Mouse (Mus musculus) hindbrain, embryonic 14.5 days (tissue): Measurements from ENCODE around the gene Naa16. TPM values are rescaled to one million over a fixed set of nuclear protein-coding genes. Genes with fewer than 3 reads are reported as not detected.
"Not testable (repeated sequence)": the region's sequence is repeated elsewhere in the genome, so short reads cannot be mapped to it uniquely, and the experiment has no call there.

Experiments used
- ATAC-seq: fragments of 200-750 bp; cut with Nextera tagmentation; 2 replicates; pipeline ENCODE4 v1.8.0; 2017; ENCODE audit warnings: moderate number of reproducible peaks, mild to moderate bottlenecking, moderate TSS enrichment, moderate library complexity; ENCODE audit not compliant: low FRiP score
- DNase-seq: peaks from one replicate; pipeline ENCODE4 v3.0.0-alpha.2; 2015; ENCODE audit warnings: low spot score
- H3K27ac ChIP-seq: fragments of 300-500 bp; sonication (generic); 2 replicates; pipeline ENCODE4 v1.5.1; 2014; ENCODE audit warnings: mild to moderate bottlenecking, moderate library complexity
- H3K27me3 ChIP-seq: fragments of 300-500 bp; sonication (generic); 2 replicates; pipeline ENCODE4 v1.6.1; 2014; ENCODE audit warnings: mild to moderate bottlenecking, low read length, mixed read lengths; ENCODE audit not compliant: control insufficient read depth, insufficient read depth
- H3K36me3 ChIP-seq: fragments of 300-500 bp; sonication (generic); replicated peaks from 2 replicates; pipeline ENCODE4 v1.6.1; 2014; ENCODE audit not compliant: control insufficient read depth, insufficient read depth
- H3K4me1 ChIP-seq: fragments of 300-500 bp; sonication (generic); replicated peaks from 2 replicates; pipeline ENCODE4 v1.6.1; 2014; ENCODE audit warnings: antibody characterized with exemption, low read length, mixed read lengths; ENCODE audit not compliant: control insufficient read depth, insufficient read depth
- H3K4me2 ChIP-seq: fragments of 300-500 bp; sonication (generic); replicated peaks from 2 replicates; pipeline ENCODE4 v1.6.1; 2014; ENCODE audit warnings: mild to moderate bottlenecking, moderate library complexity
- H3K4me3 ChIP-seq: fragments of 300-500 bp; sonication (generic); replicated peaks from 2 replicates; pipeline ENCODE4 v1.5.1; 2014; ENCODE audit warnings: mild to moderate bottlenecking, low read length
- H3K9ac ChIP-seq: fragments of 300-500 bp; sonication (generic); 2 replicates; pipeline ENCODE4 v1.6.1; 2014
- H3K9me3 ChIP-seq: fragments of 300-500 bp; sonication (generic); 2 replicates; pipeline ENCODE4 v1.6.1; 2016; ENCODE audit warnings: low read length; ENCODE audit not compliant: control insufficient read depth
- WGBS: fragments of 180-500 bp; shearing (Covaris S2); extraction: QIAGEN DNeasy Blood & Tissue Kit; methylation state at CpG from one replicate; pipeline ENCODE4 v1.1.7; 2014; 5-methylcytosine and 5-hydroxymethylcytosine counted together
- polyA plus RNA-seq: library from polyadenylated mRNA; unstranded; fragments of >200 nt; fragmentation: Nextera tagmentation; extraction: Ambion mirVana; gene quantifications from 2 replicates; pipeline ENCODE4 v1.2.1, GENCODE M21; 2014

Gene Naa16
- polyA plus RNA-seq = 12.5 and 15.4 TPM in 2 replicates

DNA sequence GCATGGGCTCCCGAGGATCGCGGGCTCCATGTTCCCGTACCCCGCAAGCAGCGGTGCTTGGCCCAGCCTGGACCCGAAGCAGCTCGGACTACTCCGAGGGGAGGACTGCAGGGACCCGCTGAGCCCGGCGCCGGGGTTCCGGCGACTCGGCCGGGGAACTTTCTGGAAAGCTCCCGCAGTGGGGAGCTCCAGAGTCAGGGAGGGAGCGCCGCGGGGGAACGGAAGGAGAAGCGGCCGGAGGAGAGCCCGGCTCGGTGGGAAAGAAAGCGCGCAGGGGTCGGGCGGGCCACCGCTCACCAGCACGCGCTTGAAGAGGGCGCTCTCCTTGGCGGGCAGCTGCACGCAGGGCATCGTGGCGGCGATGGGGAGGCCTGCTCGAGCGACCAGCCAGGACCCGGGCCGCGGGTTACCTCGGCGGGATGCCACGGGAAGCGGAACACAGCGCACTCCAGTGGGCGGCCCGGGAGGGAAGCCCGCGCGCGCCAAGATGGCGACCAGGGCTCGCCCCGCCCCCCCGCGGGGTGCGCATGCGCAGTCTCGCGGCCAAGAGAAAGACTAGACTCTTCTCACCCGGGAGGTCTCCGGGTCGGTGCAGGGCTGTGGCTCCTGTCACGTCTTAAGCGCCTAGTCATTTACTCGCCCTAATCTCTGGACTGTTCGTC, at the start of gene Naa16:
Gene Naa16, minus strand, starts transcription at position 514 of the 662 bp plus-strand sequence.
- ATAC-seq = peak; percentile 97
- under 1% methylated on average over 70 of the region's 71 CpGs for WGBS

GRCm38 (mm10) chr14:79434068-79434467, 43.5 kb upstream of the Naa16 start:
- Histone ChIP-seq H3K9me3 (no peaks in the 10 kb centered on the region), H3K27ac (no peak overlapping the region), H3K4me3 (no peak overlapping the region), H3K4me1 (no peaks in the 10 kb centered on the region), H3K27me3 (no peaks in the 10 kb centered on the region), H3K4me2 (no peak overlapping the region), H3K9ac (no peak overlapping the region), H3K36me3 (no peaks in the 10 kb centered on the region)
- DNase-seq (no peak), ATAC-seq (no peak)
- WGBS = 86% methylated on average over 1 of the region's 1 CpGs

More for the DNA sequence above, at the start of gene Naa16:
- H3K27ac ChIP-seq = peak within 1 kb of the TSS; percentile 92
- H3K9ac ChIP-seq = peak within 1 kb of the TSS; percentile 74
- peaks cover 11% of the 10 kb centered on the region for H3K4me1 ChIP-seq
- peak within 1 kb of the TSS; percentile 65 for H3K4me2 ChIP-seq
- DNase-seq = peak; percentile 98
- no peaks in the 10 kb centered on the region for H3K36me3 ChIP-seq
- no peaks in the 10 kb centered on the region for H3K9me3 ChIP-seq
- no peaks in the 10 kb centered on the region for H3K27me3 ChIP-seq
- H3K4me3 ChIP-seq = peak within 1 kb of the TSS; percentile 74

DNA sequence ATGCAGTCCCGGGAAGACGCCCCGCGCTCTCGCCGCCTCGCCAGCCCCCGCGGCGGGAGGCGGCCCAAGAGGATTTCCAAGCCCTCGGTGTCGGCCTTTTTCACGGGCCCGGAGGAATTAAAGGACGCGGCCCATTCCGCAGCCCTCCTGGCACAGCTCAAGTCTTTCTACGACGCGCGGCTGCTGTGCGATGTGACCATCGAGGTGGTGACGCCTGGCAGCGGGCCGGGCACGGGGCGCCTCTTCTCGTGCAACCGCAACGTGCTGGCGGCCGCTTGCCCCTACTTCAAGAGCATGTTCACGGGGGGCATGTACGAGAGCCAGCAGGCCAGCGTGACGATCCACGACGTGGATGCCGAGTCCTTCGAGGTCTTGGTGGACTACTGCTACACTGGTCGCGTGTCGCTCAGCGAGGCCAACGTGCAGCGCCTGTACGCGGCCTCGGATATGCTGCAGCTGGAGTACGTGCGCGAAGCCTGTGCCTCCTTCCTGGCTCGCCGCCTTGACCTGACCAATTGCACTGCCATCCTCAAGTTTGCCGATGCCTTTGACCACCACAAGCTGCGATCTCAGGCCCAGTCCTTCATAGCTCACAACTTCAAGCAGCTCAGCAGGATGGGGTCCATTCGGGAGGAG, 36.3 kb upstream of the Naa16 start:
- H3K4me3 ChIP-seq = peak overlapping the region; percentile 56
- peak overlapping the region; percentile 88; the same call in 1 of the 2 replicates for H3K27ac ChIP-seq
- peak; percentile 61 for ATAC-seq
- not testable (repeated sequence) for H3K4me1 ChIP-seq, DNase-seq, H3K27me3 ChIP-seq, H3K36me3 ChIP-seq
- peak overlapping the region; percentile 54 for H3K4me2 ChIP-seq
- peaks cover 12% of the 10 kb centered on the region for H3K9me3 ChIP-seq
- WGBS = no CpG with 5 or more reads among the region's 59 CpGs
- H3K9ac ChIP-seq = peak overlapping the region; percentile 67

DNA sequence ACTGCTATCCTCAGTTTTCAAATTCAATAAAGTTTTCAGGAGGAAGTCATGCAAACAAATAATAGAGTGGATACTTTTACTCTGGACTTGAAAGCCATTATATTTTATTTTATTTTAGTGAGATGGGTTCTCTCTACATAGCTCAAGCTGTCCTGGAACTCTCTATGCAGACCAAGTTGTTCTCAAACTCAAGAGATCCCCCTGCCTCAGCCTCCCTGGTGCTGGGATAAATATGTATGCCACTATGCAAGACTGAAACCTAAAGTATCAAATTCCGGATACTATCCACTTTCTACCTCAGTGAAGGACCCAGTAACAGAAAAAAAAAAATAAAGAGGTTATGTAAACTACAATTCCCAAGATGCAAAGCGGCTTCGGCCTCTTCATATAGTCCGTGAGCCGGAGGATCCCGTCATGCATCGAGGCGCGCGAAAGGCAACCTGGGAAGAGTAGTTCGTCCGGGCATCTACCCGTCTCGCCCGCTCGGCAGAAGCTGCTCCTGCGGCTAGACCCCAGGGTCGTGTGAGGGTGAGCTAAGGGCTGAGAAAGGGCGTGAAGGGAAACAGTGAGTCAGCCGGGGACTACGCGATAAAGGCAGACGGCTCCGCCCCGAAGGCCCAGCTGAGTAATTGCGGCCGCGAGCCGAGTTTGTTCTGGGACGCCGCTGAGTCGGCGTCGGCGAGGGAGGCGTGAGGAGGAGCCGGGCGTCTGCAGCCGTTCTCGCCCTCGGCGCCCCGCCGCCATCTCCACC, 35.6 kb upstream of the Naa16 start, which contains the start of gene Kbtbd7:
Gene Kbtbd7, plus strand, starts transcription at position 533 of the 751 bp plus-strand sequence.
- H3K36me3 ChIP-seq = peaks cover 8% of the 10 kb centered on the region
- peak within 1 kb of the TSS; percentile 54 for H3K4me2 ChIP-seq
- H3K27ac ChIP-seq = peak within 1 kb of the TSS; percentile 88
- peaks cover 12% of the 10 kb centered on the region for H3K9me3 ChIP-seq
- under 1% methylated on average over 40 of the region's 44 CpGs for WGBS
- peak; percentile 94 for DNase-seq
- peak within 1 kb of the TSS; percentile 67 for H3K9ac ChIP-seq
- no peaks in the 10 kb centered on the region for H3K27me3 ChIP-seq
- peak; percentile 99 for ATAC-seq
- peak within 1 kb of the TSS; percentile 56 for H3K4me3 ChIP-seq
- no peaks in the 10 kb centered on the region for H3K4me1 ChIP-seq

GRCm38 (mm10) chr14:79420083-79420685, 29.6 kb upstream of the Naa16 start:
- Histone ChIP-seq H3K4me3 (no peak overlapping the region), H3K27me3 (no peaks in the 10 kb centered on the region), H3K36me3 (peaks cover 15% of the 10 kb centered on the region; the same call in 1 of the 2 replicates), H3K4me2 (peak overlapping the region; percentile 21; the same call in 1 of the 2 replicates), H3K27ac (no peak overlapping the region), H3K9ac (no peak overlapping the region), H3K9me3 (no peaks in the 10 kb centered on the region), H3K4me1 (no peaks in the 10 kb centered on the region; the same call in 1 of the 2 replicates)
- ATAC-seq (no peak), DNase-seq (no peak)
- WGBS = 27% methylated on average over 20 of the region's 20 CpGs

DNA sequence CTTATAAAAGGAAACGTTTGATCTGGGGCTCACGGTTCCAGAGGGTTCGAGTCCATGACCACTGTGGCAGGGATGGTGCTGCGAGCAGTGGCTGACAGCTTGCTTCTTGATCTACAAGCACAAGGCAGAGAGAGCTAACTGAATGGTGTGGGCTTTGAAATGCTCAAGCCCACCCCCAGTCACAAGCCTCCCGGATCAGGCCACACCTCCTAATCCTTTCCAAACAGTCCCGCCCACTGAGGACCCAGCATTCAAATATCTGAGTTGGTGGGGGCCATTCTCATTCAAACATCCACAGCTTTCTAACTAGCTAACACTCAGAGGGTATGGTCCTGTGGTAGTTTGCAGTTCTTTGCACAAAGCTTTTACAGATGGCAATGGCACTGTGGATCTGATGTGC, 22.5 kb upstream of the Naa16 start:
- WGBS = 86% methylated on average over 6 of the region's 6 CpGs
- Histone ChIP-seq H3K9ac (no peak overlapping the region), H3K27me3 (no peaks in the 10 kb centered on the region), H3K4me1 (no peaks in the 10 kb centered on the region), H3K36me3 (peaks cover 28% of the 10 kb centered on the region), H3K4me2 (no peak overlapping the region), H3K9me3 (no peaks in the 10 kb centered on the region), H3K4me3 (no peak overlapping the region), H3K27ac (no peak overlapping the region)
- DNase-seq = no peak
- no peak for ATAC-seq

GRCm38 (mm10) chr14:79410662-79411061, 20.1 kb upstream of the Naa16 start:
- no peak for ATAC-seq

DNA sequence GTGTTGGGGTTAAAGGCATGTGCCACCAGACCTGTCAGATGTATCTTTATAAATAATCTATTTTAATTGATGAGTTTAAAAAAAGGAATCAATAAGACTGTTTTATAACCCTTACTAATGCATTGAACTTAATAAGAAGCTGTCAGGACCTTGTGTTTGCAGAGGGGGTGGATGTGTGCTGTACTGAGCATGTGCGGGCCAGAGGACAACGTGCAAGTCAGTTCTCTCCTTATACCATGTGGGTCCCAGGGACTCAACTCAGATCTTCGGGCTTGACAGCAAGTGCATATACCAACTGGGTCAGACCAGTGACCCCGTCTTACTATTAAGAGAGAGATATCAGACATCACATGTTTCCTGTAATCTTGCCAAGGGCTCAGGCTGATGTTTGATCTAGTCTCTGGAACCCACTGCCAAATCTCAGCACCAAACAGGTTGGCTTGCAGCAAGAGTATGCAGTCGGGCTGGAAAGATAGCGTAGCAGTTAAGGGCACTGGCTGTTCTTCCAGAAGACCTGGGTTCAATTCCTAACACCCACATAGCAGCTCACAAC, 18.8 kb upstream of the Naa16 start:
- DNase-seq (no peak), ATAC-seq (no peak)
- Histone ChIP-seq H3K27ac (no peak overlapping the region), H3K27me3 (no peaks in the 10 kb centered on the region), H3K4me1 (no peaks in the 10 kb centered on the region), H3K36me3 (peaks cover 30% of the 10 kb centered on the region), H3K4me2 (no peak overlapping the region), H3K9ac (no peak overlapping the region), H3K4me3 (no peak overlapping the region), H3K9me3 (no peaks in the 10 kb centered on the region)
- 95% methylated on average over 6 of the region's 6 CpGs for WGBS

More at GRCm38 (mm10) chr14:79410662-79411061, 20.1 kb upstream of the Naa16 start:
- H3K9me3 ChIP-seq = no peaks in the 10 kb centered on the region
- 71% methylated on average over 2 of the region's 2 CpGs for WGBS
- H3K27ac ChIP-seq = no peak overlapping the region
- no peaks in the 10 kb centered on the region for H3K27me3 ChIP-seq
- no peak overlapping the region for H3K4me3 ChIP-seq
- H3K9ac ChIP-seq = no peak overlapping the region
- H3K4me1 ChIP-seq = no peaks in the 10 kb centered on the region
- H3K36me3 ChIP-seq = peaks cover 30% of the 10 kb centered on the region
- no peak for DNase-seq
- no peak overlapping the region for H3K4me2 ChIP-seq
